Mouse (Mus musculus) G1E (cell line): ENCODE measurements around the gene Nrp2.

ENCODE experiments used
- CTCF ChIP-seq: IDR thresholded peaks from 2 replicates; pipeline ENCODE4 v1.5.1; 2012; ENCODE audit warnings: low read depth, low read length, inconsistent platforms, mixed read lengths
- GATA1 ChIP-seq: IDR thresholded peaks from 2 replicates; pipeline ENCODE4 v1.6.1; 2012; ENCODE audit warnings: borderline replicate concordance, low read length, inconsistent platforms, mixed read lengths
- POLR2AphosphoS5 ChIP-seq: IDR thresholded peaks from 2 replicates; pipeline ENCODE4 v1.6.1; 2012; ENCODE audit warnings: low read depth, low read length, inconsistent platforms; ENCODE audit not compliant: insufficient replicate concordance
- TAL1 ChIP-seq: conservative IDR thresholded peaks from 2 replicates; pipeline ENCODE4 v1.6.1; 2012; ENCODE audit warnings: low read depth, low read length, inconsistent platforms, mixed read lengths

DNA sequence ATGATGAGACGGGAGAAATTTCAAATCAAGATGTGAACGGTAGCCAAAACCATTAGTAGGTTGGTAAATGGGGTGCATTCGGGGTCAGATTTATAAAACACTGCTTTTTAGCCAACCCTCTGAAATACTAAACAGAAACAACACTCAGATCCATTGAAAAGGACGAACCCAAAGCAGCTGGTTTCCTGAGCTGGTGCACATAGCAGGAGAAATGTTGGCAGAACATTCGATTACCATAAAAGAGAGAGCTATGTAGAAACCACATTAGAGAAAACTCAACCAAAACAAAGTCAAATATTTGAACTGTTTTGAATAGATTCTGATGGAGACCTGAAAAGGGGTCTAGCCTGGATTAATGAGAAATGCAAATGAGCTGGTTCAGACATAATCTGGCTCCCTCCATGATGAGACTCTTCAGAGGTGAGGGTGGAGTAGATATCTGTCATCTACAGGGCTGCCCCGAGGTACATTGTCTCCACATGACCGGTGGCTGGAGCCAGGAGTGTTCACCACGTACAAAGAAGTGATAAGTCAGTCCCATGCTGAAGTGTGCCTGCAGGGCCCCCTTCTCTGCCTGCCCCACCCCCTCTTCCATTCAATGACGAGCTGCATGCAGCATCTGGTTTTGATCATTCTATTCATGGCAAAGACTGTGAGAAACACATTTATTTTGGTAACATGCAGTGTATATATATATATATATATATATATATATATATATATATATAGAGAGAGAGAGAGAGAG is 156.6 kb downstream of the Nrp2 start:
- TF ChIP-seq CTCF (no peak), POLR2AphosphoS5 (no peak), TAL1 (no peak), GATA1 (no peak)
